Mouse (Mus musculus) thymus, adult 18-20 months (tissue): ENCODE data around the gene Tmem127.
"Not testable (repeated sequence)": the region's sequence is repeated elsewhere in the genome, so short reads cannot be mapped to it uniquely, and the experiment has no call there.

ENCODE experiments used
- DNase-seq, 2 experiments: peaks; one replicate each; pipeline ENCODE4 v3.0.0; 2022; ENCODE audit warnings: mixed read lengths in 2 of 2

The Tmem127 gene

GRCm38 (mm10) chr2:127247592-127248333 lies at the start of gene Tmem127, which contains the start of gene Ciao1:
Tmem127 (plus strand) TSS chr2:127247908.
Ciao1 (minus strand) TSS chr2:127247816.
- DNase-seq = peak; percentile 97 to 98

- peak in 1 of 2 experiments; percentile 14 for DNase-seq
Measured at GRCm38 (mm10) chr2:127204932-127205331, 42.8 kb upstream of the Tmem127 start.

GRCm38 (mm10) chr2:127205936-127206335 lies 41.8 kb upstream of the Tmem127 start:
- not testable (repeated sequence) for DNase-seq

GRCm38 (mm10) chr2:127206916-127207315 lies 40.8 kb upstream of the Tmem127 start:
- DNase-seq = no peak

GRCm38 (mm10) chr2:127207547-127208451 lies 39.9 kb upstream of the Tmem127 start, which contains the start of the genes 1810024B03Rik and Snrnp200:
1810024B03Rik (minus strand) TSS chr2:127208280.
Snrnp200 (plus strand) TSS chr2:127208386.
- DNase-seq = peak; percentile 87 to 90

- DNase-seq = no peak
Measured at GRCm38 (mm10) chr2:127208452-127208769, 39.3 kb upstream of the Tmem127 start.

- DNase-seq = no peak
Measured at GRCm38 (mm10) chr2:127210701-127211100, 37.0 kb upstream of the Tmem127 start.

- no peak for DNase-seq
Measured at GRCm38 (mm10) chr2:127217746-127218145, 30.0 kb upstream of the Tmem127 start.

GRCm38 (mm10) chr2:127225261-127225660 lies 22.4 kb upstream of the Tmem127 start:
- no peak for DNase-seq

GRCm38 (mm10) chr2:127237897-127238610 lies 9.7 kb upstream of the Tmem127 start:
- no peak for DNase-seq

GRCm38 (mm10) chr2:127240065-127240464 lies 7.6 kb upstream of the Tmem127 start:
- DNase-seq = no peak

GRCm38 (mm10) chr2:127248334-127249004 lies 761 bp downstream of the Tmem127 start:
- peak; percentile 34 to 36 for DNase-seq

- DNase-seq = no peak
Measured at GRCm38 (mm10) chr2:127250291-127251008, 2.7 kb downstream of the Tmem127 start.

GRCm38 (mm10) chr2:127251457-127251856 lies 3.7 kb downstream of the Tmem127 start:
- no peak for DNase-seq

GRCm38 (mm10) chr2:127251880-127252527 lies 4.3 kb downstream of the Tmem127 start:
- no peak for DNase-seq

GRCm38 (mm10) chr2:127252787-127253186 lies 5.1 kb downstream of the Tmem127 start:
- no peak for DNase-seq

- DNase-seq = no peak
Measured at GRCm38 (mm10) chr2:127254604-127255134, 7.0 kb downstream of the Tmem127 start.

- DNase-seq = no peak
Measured at GRCm38 (mm10) chr2:127255294-127255693, 7.6 kb downstream of the Tmem127 start.

GRCm38 (mm10) chr2:127259340-127259739 lies 11.6 kb downstream of the Tmem127 start:
- no peak for DNase-seq

- DNase-seq = no peak
Measured at GRCm38 (mm10) chr2:127262480-127262879, 14.8 kb downstream of the Tmem127 start.

GRCm38 (mm10) chr2:127267854-127268253 lies 20.1 kb downstream of the Tmem127 start:
- DNase-seq = no peak
